Mouse (Mus musculus) CH12.LX (cell line): Measurements from ENCODE around the gene Gm17093. TPM values are rescaled to one million over a fixed set of nuclear protein-coding genes. Genes with fewer than 3 reads are reported as not detected.
"Not testable (repeated sequence)": the region's sequence is repeated elsewhere in the genome, so short reads cannot be mapped to it uniquely, and the experiment has no call there.

Experiments used
- DNase-seq: peaks from one replicate; pipeline ENCODE4 v3.0.0-alpha.2; 2013; ENCODE audit errors: extremely low read depth
- H3K27ac ChIP-seq: 2 replicates; pipeline ENCODE4 v1.5.1; 2012; ENCODE audit warnings: low read depth, mild to moderate bottlenecking, control low read depth, moderate library complexity; ENCODE audit not compliant: insufficient read depth
- H3K27me3 ChIP-seq: replicated peaks from 2 replicates; pipeline ENCODE3; 2012; ENCODE audit warnings: inconsistent platforms
- H3K36me3 ChIP-seq, 2 experiments: replicated peaks in 1 of 2; 2 replicates each; pipeline versions ENCODE3 to v1.6.1; 2012; ENCODE audit warnings: inconsistent platforms in 1 of 2, low read length in 1 of 2, mild to moderate bottlenecking in 1 of 2, mixed read lengths in 1 of 2, moderate library complexity in 1 of 2; ENCODE audit not compliant: control insufficient read depth in 1 of 2, insufficient read depth in 1 of 2
- H3K4me1 ChIP-seq, 2 experiments: 2 replicates each; pipeline ENCODE4 v1.6.1; 2012; ENCODE audit warnings: inconsistent platforms in 1 of 2, moderate library complexity in 1 of 2; ENCODE audit not compliant: insufficient read depth in 2 of 2, control insufficient read depth in 1 of 2
- H3K4me2 ChIP-seq: 2 replicates; pipeline ENCODE4 v1.6.1; 2012; ENCODE audit warnings: low read depth, mild to moderate bottlenecking, control low read depth; ENCODE audit not compliant: poor library complexity, insufficient read depth, severe bottlenecking
- H3K4me3 ChIP-seq, 3 experiments: fragments of 150-350 bp in 1 of 3; sonication (generic) in 1 of 3; replicated peaks in 1 of 3; 2 replicates each; pipeline versions ENCODE3 to v1.5.1; 2011 to 2012; ENCODE audit warnings: low read depth in 2 of 3, low read length in 2 of 3, mild to moderate bottlenecking in 2 of 3, moderate library complexity in 2 of 3, control low read depth in 1 of 3, improper control_type of control experiment in 1 of 3, inconsistent platforms in 1 of 3, mixed read lengths in 1 of 3; ENCODE audit not compliant: poor library complexity in 1 of 3
- H3K79me2 ChIP-seq: replicated peaks from 2 replicates; pipeline ENCODE4 v1.6.1; 2012; ENCODE audit warnings: mild to moderate bottlenecking, moderate library complexity; ENCODE audit not compliant: control insufficient read depth, poor library complexity, insufficient read depth, severe bottlenecking; ENCODE audit errors: extremely low read depth
- H3K9ac ChIP-seq: 2 replicates; pipeline ENCODE4 v1.6.1; 2012; ENCODE audit warnings: low read depth, mild to moderate bottlenecking, control low read depth, moderate library complexity; ENCODE audit not compliant: insufficient read depth
- H3K9me3 ChIP-seq: replicated peaks from 2 replicates; pipeline ENCODE3; 2012; ENCODE audit warnings: low read length, inconsistent platforms, mixed read lengths
- dilution Hi-C: fragments of 300-500 bp; cut with MboI; formaldehyde crosslinking; loops from 2 replicates; pipeline ENCODE4 v1.14.3; 2020; ENCODE audit warnings: low sequenced_read_pairs; ENCODE audit not compliant: extremely low pct_unique_long_range_greater_than_20kb, extremely low pct_ligation_motif_present
- in situ Hi-C: fragments of 300-500 bp; cut with MboI; formaldehyde crosslinking; loops from 3 replicates; pipeline ENCODE4 v1.14.3; 2019; ENCODE audit warnings: low sequenced_read_pairs, low pct_ligation_motif_present, low pct_unique_long_range_greater_than_20kb, mixed read lengths
- polyA plus RNA-seq: library from polyadenylated mRNA; unstranded; fragments of >175 nt; gene quantifications from 2 replicates; pipeline ENCODE4 v1.2.1, GENCODE M21; 2012; ENCODE audit warnings: low read depth; ENCODE audit not compliant: insufficient read length
- total RNA-seq, 2 experiments: library from RNA; depleted of rRNA; stranded (reverse); fragments of 300-350 nt in 1 of 2; fragments of >200 nt in 1 of 2; gene quantifications; 2 replicates each; pipeline ENCODE4 v1.2.3; 2012 to 2014

Gene Gm17093
- not detected in 2 replicates for total RNA-seq (2012; rRNA removed)
- not detected in 2 replicates for total RNA-seq (2014; rRNA removed)
- polyA plus RNA-seq: not detected in 2 replicates

DNA sequence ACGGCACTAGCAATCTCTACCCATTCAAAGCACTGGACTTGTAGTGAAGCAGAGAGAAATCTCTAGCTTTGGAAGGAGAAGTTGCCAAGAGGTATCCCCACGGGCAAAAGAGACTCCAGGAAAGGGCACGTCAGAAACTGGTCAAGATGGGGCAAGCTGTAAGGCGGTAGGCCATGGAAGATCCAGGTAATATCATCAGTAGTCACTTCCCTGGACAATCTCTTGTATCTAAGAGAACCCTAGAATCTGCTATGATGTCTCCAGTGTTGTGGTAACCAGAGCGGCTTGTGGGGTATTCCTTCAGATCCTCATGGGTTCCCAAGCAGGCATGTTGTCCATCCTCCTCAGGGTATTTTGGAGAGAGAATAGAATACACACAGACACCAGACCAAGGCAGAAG, at the start of gene Gm17093:
Gm17093 (plus strand) TSS at position 301 of the 400 bp plus-strand sequence.
- H3K4me3 ChIP-seq, in situ Hi-C loops, H3K27ac ChIP-seq, H3K9me3 ChIP-seq, H3K36me3 ChIP-seq, DNase-seq, H3K27me3 ChIP-seq, dilution Hi-C loops, H3K9ac ChIP-seq, H3K4me1 ChIP-seq, H3K4me2 ChIP-seq, H3K79me2 ChIP-seq: not testable (repeated sequence)

DNA sequence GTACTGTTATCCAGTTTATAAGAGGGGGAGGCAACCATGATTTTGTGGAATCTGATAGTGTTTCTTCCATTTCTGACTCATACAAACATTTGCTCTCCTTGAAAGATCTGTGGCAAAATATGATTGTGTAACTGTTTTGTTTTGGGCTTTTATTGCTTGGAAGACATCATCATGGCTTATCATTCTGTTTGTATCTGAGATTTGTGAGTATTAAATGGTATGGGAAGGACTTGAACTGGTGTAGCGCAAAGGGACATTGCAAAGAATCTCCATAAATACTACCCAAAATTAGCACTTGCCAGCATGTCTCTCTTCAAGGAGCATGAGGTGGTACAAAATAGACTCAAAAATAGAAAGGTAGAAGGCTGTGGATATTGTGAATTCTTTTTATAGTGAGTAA, 25.9 kb upstream of the Gm17093 start, which contains the start of gene BC061237:
BC061237 (plus strand) TSS at position 301 of the 400 bp plus-strand sequence.
- H3K4me2 ChIP-seq, H3K4me3 ChIP-seq, H3K79me2 ChIP-seq, in situ Hi-C loops, H3K9me3 ChIP-seq, H3K27ac ChIP-seq, DNase-seq, H3K27me3 ChIP-seq, H3K36me3 ChIP-seq, H3K4me1 ChIP-seq, dilution Hi-C loops, H3K9ac ChIP-seq: not testable (repeated sequence)

GRCm38 (mm10) chr14:44547961-44548360, 29.9 kb downstream of the Gm17093 start:
- H3K27me3 ChIP-seq, dilution Hi-C loops, H3K9ac ChIP-seq, H3K4me2 ChIP-seq, H3K79me2 ChIP-seq, H3K4me3 ChIP-seq, in situ Hi-C loops, H3K4me1 ChIP-seq, H3K9me3 ChIP-seq, DNase-seq, H3K36me3 ChIP-seq, H3K27ac ChIP-seq: not testable (repeated sequence)

Other genes starting within 250 kb of the Gm17093 start
- gene Gm8220, start 232.7 kb upstream of the Gm17093 start, total RNA-seq (2012; rRNA removed): 0.17 TPM in 1 of 2 replicates, not detected in the other
- not detected in 2 replicates for gene Gm8220, start 232.7 kb upstream of the Gm17093 start, total RNA-seq (2014; rRNA removed)
- gene Gm8220, start 232.7 kb upstream of the Gm17093 start, polyA plus RNA-seq: 0.37 and 0.53 TPM in 2 replicates
- gene Gm5930, start 179.7 kb upstream of the Gm17093 start, total RNA-seq (2012; rRNA removed): 2.1 and 2.8 TPM in 2 replicates
- gene Gm5930, start 179.7 kb upstream of the Gm17093 start, total RNA-seq (2014; rRNA removed): 3.1 and 3.6 TPM in 2 replicates
- 1.3 TPM in 2 replicates for gene Gm5930, start 179.7 kb upstream of the Gm17093 start, polyA plus RNA-seq
- gene Gm8229, start 152.9 kb upstream of the Gm17093 start, total RNA-seq (2012; rRNA removed): not detected in 2 replicates
- gene Gm8229, start 152.9 kb upstream of the Gm17093 start, total RNA-seq (2014; rRNA removed): not detected in 2 replicates
- 0.33 TPM in 1 of 2 replicates, not detected in the other for gene Gm8229, start 152.9 kb upstream of the Gm17093 start, polyA plus RNA-seq
- not detected in 2 replicates for gene Gm3371, start 107.6 kb upstream of the Gm17093 start, total RNA-seq (2012; rRNA removed)
- 0.34 TPM in 1 of 2 replicates, not detected in the other for gene Gm3371, start 107.6 kb upstream of the Gm17093 start, total RNA-seq (2014; rRNA removed)
- gene Gm3371, start 107.6 kb upstream of the Gm17093 start, polyA plus RNA-seq: not detected in 2 replicates
- not detected in 2 replicates for gene Gm8232, start 84.6 kb upstream of the Gm17093 start, total RNA-seq (2012; rRNA removed)
- gene Gm8232, start 84.6 kb upstream of the Gm17093 start, total RNA-seq (2014; rRNA removed): not detected in 2 replicates
- not detected in 2 replicates for gene Gm8232, start 84.6 kb upstream of the Gm17093 start, polyA plus RNA-seq
- not detected in 2 replicates for gene BC061237, start 25.8 kb upstream of the Gm17093 start, total RNA-seq (2012; rRNA removed)
- not detected in 2 replicates for gene BC061237, start 25.8 kb upstream of the Gm17093 start, total RNA-seq (2014; rRNA removed)
- not detected in 2 replicates for gene BC061237, start 25.8 kb upstream of the Gm17093 start, polyA plus RNA-seq
- not detected in 2 replicates for gene Gm8247, start 64.9 kb downstream of the Gm17093 start, total RNA-seq (2012; rRNA removed)
- gene Gm8247, start 64.9 kb downstream of the Gm17093 start, total RNA-seq (2014; rRNA removed): not detected in 2 replicates
- not detected in 2 replicates for gene Gm8247, start 64.9 kb downstream of the Gm17093 start, polyA plus RNA-seq
- gene Gm5624, start 109.7 kb downstream of the Gm17093 start, total RNA-seq (2012; rRNA removed): 10.6 and 13.4 TPM in 2 replicates
- 28.5 and 37.1 TPM in 2 replicates for gene Gm5624, start 109.7 kb downstream of the Gm17093 start, total RNA-seq (2014; rRNA removed)
- 17.6 and 26.3 TPM in 2 replicates for gene Gm5624, start 109.7 kb downstream of the Gm17093 start, polyA plus RNA-seq
- gene Gm8257, start 188.2 kb downstream of the Gm17093 start, total RNA-seq (2012; rRNA removed): not detected in 2 replicates
- gene Gm8257, start 188.2 kb downstream of the Gm17093 start, total RNA-seq (2014; rRNA removed): not detected in 2 replicates
- gene Gm8257, start 188.2 kb downstream of the Gm17093 start, polyA plus RNA-seq: 1.1 and 2.8 TPM in 2 replicates
- gene Gm8267, start 232.1 kb downstream of the Gm17093 start, total RNA-seq (2012; rRNA removed): 0.13 TPM in 1 of 2 replicates, not detected in the other
- gene Gm8267, start 232.1 kb downstream of the Gm17093 start, total RNA-seq (2014; rRNA removed): not detected in 2 replicates
- gene Gm8267, start 232.1 kb downstream of the Gm17093 start, polyA plus RNA-seq: not detected in 2 replicates